Mouse (Mus musculus) erythroblast, embryonic 14.5 days (primary cell): ENCODE measurements around the gene Loxl4.

Source experiments
- GATA1 ChIP-seq: IDR thresholded peaks from 2 replicates; pipeline ENCODE4 v1.6.1; 2012; ENCODE audit warnings: low read length, inconsistent platforms, mixed read lengths
- TAL1 ChIP-seq: IDR thresholded peaks from 3 replicates; pipeline ENCODE4 v1.6.1; 2012; ENCODE audit warnings: low read length, inconsistent platforms, mixed read lengths

DNA sequence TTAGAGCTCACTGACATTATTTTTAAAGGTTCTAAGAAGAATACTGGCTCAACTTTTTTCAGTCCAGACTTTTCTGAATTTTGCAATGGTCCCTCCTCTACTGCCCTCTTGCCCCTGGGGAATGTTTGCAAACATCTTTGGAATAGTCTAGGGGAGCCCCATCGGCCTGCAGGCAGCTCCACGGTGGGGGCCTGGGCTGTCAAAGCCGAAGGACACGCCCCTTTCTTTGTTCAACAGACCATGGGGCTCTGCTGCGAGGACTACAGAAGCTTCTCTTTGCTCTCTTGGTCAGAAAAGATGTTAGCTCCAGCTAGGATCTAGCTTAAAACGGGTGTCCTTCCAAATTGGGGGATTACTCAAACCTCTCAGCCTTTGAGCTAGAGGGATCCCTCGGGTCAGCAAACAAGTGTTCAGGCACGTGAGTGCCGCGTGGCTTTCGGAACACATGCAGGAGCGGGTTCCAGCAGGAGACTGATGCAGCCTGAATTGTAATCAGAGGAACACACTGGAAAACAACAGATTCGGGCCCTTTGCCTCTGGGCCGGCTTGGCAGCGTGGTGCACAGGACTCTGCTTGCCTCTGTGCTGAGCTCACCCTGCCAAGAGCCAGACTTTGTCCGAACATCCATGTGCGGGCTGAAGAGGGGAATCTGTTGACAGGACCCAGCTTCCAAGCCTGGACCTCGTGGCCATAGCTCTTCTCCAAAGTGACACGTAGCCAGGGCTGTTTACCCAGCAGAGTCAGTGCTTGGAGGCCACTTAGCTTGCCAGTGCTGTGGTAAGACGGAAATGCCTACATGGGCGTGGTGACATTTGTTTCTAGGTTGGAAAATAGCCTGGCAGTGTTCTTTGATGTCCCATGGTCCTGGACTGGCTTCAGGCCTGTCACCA is 47.0 kb upstream of the Loxl4 start:
- no peak for TF ChIP-seq TAL1
- no peak for TF ChIP-seq GATA1
